Mouse (Mus musculus): ENCODE data around the gene Asb17.

GRCm38 (mm10) chr3:153847207-153847733 lies 3.3 kb downstream of the Asb17 start:
- TF ChIP-seq CTCF (IDR thresholded peaks at IDR 0.05) (no peak), EP300 (IDR thresholded peaks at IDR 0.05) (no peak)

Data from lung, postnatal 0 days (tissue).